Mouse (Mus musculus) intestine, postnatal 0 days (tissue): ENCODE measurements around the gene Ucn. TPM values are rescaled to one million over a fixed set of nuclear protein-coding genes. Genes with fewer than 3 reads are reported as not detected.

Experiments
- ATAC-seq: fragments of 200-750 bp; cut with Nextera tagmentation; 2 replicates; pipeline ENCODE4 v1.8.0; 2017; ENCODE audit warnings: mild to moderate bottlenecking, moderate TSS enrichment, moderate library complexity
- H3K27ac ChIP-seq: fragments of 300-500 bp; sonication (generic); 2 replicates; pipeline ENCODE4 v1.5.1; 2014; ENCODE audit warnings: mild to moderate bottlenecking, low read depth, low read length, moderate library complexity
- H3K27me3 ChIP-seq: fragments of 300-500 bp; sonication (generic); replicated peaks from 2 replicates; pipeline ENCODE4 v1.6.1; 2014; ENCODE audit warnings: low read length, mixed read lengths; ENCODE audit not compliant: control insufficient read depth, insufficient read depth
- H3K36me3 ChIP-seq: fragments of 300-500 bp; sonication (generic); 2 replicates; pipeline ENCODE4 v1.6.1; 2014; ENCODE audit warnings: mild to moderate bottlenecking, moderate library complexity; ENCODE audit not compliant: control insufficient read depth, insufficient read depth
- H3K4me1 ChIP-seq: fragments of 300-500 bp; sonication (generic); replicated peaks from 2 replicates; pipeline ENCODE4 v1.6.1; 2014; ENCODE audit warnings: antibody characterized with exemption, low read length, mixed read lengths; ENCODE audit not compliant: control insufficient read depth, insufficient read depth
- H3K4me2 ChIP-seq: fragments of 300-500 bp; sonication (generic); replicated peaks from 2 replicates; pipeline ENCODE4 v1.6.1; 2014; ENCODE audit warnings: low read depth, mild to moderate bottlenecking, moderate library complexity
- H3K4me3 ChIP-seq: fragments of 300-500 bp; sonication (generic); 2 replicates; pipeline ENCODE4 v1.5.1; 2014; ENCODE audit warnings: low read depth, low read length
- H3K9ac ChIP-seq: fragments of 300-500 bp; sonication (generic); 2 replicates; pipeline ENCODE4 v1.6.1; 2014; ENCODE audit warnings: mild to moderate bottlenecking, low read depth, low read length
- H3K9me3 ChIP-seq: fragments of 300-500 bp; sonication (generic); 2 replicates; pipeline ENCODE4 v1.6.1; 2016; ENCODE audit warnings: mixed run types; ENCODE audit not compliant: control insufficient read depth
- CTCF ChIP-seq: sonication (generic); IDR thresholded peaks from 2 replicates; pipeline ENCODE4 v1.5.1; 2016; ENCODE audit warnings: low read depth, mild to moderate bottlenecking, control low read depth, antibody characterized with exemption, moderate library complexity
- WGBS: fragments of 180-500 bp; shearing (Covaris S2); extraction: QIAGEN DNeasy Blood & Tissue Kit; methylation state at CpG from one replicate; pipeline ENCODE4 v1.1.7; 2014; 5-methylcytosine and 5-hydroxymethylcytosine counted together
- polyA plus RNA-seq: library from polyadenylated mRNA; unstranded; fragments of >200 nt; fragmentation: Nextera tagmentation; extraction: Ambion mirVana; gene quantifications from 2 replicates; pipeline ENCODE4 v1.2.1, GENCODE M21; 2015

Gene Ucn
- polyA plus RNA-seq, 1 experiment from 2014 or later, result not detected

DNA sequence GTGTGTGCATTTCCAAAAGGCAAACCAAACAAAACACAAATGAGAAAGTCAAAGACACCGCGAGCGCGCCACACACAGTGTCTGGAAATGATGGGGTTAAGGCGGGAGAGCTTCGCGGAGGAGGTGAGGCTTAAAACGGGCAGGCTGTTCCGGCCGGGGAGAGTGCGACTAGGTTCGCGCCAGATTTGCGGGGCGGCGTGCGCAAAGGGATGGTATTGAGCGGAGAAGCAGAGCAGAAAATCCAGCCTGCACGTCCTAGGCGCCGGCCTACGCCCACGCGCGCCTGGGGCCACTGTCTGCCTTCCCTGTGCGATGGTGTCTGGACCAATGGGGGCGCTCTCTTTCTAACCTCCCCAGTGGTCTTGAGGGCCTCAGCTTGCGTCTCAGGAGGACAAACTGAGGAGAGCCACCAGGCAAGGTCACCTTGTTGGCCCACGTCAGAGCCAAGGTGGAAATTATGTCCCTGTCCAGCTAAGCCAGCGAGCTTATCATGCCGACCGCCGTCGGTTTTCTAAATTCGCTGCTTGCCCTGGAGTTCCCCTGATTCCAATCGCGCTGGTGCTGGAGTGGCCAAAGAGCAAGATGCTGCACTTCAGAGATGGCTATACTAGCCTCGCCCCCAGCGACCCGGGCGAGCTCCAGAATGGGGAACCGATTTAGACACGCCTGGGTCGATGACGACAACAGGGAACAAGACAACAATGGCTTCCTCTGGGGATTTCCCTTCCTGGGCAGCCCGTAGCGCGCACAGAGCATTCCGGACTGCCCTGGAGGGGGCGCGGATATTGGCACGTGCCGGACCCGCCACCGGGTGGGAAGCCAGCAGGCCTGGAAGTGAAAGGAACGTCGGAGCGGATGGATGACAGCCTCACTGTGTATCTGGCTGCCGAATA lies 43.6 kb downstream of the Ucn start:
- Histone ChIP-seq H3K9me3 (no peaks in the 10 kb centered on the region), H3K9ac (no peak overlapping the region), H3K36me3 (no peaks in the 10 kb centered on the region), H3K27ac (no peak overlapping the region), H3K4me2 (peak overlapping the region; percentile 79), H3K27me3 (peaks cover 68% of the 10 kb centered on the region), H3K4me1 (peaks cover 3% of the 10 kb centered on the region; the same call in 1 of the 2 replicates), H3K4me3 (peak overlapping the region; percentile 47)
- ATAC-seq, result no peak; the same call in 1 of the 2 replicates
- TF ChIP-seq CTCF, result peak; percentile 29; the same call in 1 of the 2 replicates
- WGBS, result under 1% methylated on average over 59 of the region's 59 CpGs

DNA sequence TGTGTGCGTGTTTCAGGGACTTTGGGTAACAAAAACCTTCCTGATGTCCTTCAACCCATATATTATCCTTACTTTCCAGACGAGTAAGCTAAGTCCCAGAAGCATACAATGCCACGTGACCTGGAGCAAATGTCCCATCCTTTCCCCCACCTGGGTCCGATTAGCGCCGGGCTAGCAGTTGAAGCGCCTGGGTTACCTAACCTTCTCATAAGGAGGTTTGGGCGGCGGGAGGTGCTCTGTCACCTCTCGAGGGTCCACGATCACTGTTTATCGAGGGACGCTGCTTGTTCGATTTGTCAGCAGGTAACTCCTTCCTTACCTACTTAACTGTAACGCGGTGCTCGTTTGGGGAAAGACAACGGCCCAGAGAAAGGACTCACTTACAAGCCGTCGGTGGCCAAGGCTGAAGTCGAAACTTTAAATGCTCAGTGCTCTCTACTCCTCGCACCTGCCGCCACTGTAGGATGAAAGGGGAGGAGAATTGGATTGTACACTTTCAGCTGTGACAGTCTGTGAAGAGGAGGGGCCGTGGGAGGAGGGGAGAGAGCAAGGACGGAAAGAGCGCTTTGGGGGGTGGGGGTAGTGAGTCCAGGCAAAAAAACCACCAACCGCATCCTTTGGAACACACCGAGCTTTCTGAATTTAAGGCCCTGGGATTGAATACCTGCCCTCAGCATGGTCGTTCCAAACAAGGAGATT lies 44.4 kb downstream of the Ucn start:
- Histone ChIP-seq H3K27ac (no peak overlapping the region), H3K36me3 (no peaks in the 10 kb centered on the region), H3K9ac (no peak overlapping the region), H3K4me3 (peak overlapping the region; percentile 47), H3K4me1 (peaks cover 3% of the 10 kb centered on the region; the same call in 1 of the 2 replicates), H3K9me3 (no peaks in the 10 kb centered on the region), H3K27me3 (peaks cover 72% of the 10 kb centered on the region), H3K4me2 (peak overlapping the region; percentile 79)
- 2% methylated on average over 29 of the region's 29 CpGs for WGBS
- ATAC-seq, result no peak
- no peak for TF ChIP-seq CTCF

DNA sequence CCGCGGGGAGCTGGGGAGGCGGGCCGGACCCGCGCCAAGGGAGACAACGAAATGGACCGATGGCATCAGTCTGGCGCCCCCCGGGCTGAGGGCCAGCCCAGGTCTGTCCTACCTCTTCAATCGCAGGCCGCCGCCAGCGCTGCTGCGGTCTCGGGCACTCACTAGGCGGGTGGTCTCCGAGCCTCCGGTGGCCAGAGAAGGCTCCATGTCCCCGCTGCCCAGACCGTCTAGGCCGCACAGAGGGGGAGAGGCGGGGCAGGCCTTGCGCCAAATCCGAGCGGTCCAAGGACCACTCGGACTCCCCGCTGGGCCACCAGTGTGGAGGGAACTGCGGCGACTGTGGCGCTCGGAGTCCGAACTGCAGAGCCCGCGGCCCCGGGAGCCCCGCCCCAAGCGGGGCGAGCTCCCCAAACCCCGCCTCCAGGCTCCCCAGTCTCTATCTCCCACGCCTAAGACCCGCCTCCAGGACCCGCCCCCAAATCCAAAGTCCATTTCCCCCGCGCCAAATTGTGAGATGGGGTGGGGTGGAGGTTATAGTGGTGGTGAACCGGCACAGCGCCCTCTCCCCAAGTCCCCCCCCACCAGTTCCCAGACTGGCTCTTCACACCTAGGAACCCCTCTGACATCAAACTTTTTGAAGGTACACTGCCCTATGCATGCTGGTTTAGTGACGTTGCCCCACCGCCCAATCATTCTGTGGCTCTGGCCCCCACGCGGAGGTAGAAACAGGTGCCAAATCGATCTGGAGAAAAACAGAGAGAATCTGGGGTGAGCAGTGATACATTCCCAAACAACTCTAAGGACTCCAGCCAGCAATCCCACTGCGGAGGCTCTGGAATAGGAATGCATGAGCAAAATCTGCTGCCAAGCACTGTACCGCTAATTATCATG lies 45.2 kb downstream of the Ucn start:
- Histone ChIP-seq H3K9ac (peak overlapping the region; percentile 17; the same call in 1 of the 2 replicates), H3K27ac (no peak overlapping the region), H3K4me3 (peak overlapping the region; percentile 47), H3K27me3 (peaks cover 74% of the 10 kb centered on the region), H3K4me2 (peak overlapping the region; percentile 79), H3K9me3 (no peaks in the 10 kb centered on the region), H3K4me1 (peaks cover 3% of the 10 kb centered on the region; the same call in 1 of the 2 replicates), H3K36me3 (no peaks in the 10 kb centered on the region)
- ATAC-seq, result peak; percentile 39
- no peak for TF ChIP-seq CTCF
- under 1% methylated on average over 37 of the region's 54 CpGs for WGBS

DNA sequence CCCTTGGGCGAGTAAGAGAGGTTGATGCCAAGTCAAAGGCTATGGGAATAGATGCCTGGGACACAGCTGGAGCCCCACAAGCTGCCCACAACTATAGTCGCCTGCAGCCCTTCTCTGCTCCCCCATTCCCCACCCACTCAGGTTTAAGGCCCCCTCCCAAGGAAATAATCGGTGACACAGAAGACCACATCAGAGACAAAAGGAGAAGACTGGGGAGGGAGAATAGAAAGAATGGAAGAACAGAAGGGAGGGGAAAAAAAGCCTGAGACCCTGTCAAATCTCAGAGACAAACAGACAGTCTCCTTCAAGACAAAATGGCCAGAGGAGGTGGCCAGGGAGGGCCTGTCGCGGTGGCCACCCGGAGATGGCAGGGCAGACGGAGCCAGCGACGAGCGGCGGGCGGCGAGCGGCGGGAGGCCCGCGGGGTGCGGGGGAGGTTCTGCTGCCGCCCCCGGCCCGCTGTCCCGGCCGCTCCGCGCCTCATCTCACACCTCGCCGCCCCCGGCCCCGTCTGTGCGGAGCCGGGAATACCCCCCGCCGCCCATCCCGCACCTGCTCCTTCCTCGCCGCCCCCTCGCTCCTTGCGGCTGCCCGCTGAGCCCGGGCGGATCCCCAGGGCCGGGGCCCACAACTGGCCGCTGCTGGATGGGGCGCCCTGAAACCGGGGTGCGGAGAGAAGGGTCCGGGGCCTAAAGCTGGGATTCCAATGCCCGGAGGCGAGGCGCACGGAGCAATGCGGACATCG lies 46.2 kb downstream of the Ucn start:
- no peak for TF ChIP-seq CTCF
- no peak overlapping the region for H3K27ac ChIP-seq
- WGBS, result 4% methylated on average over 35 of the region's 53 CpGs
- H3K4me3 ChIP-seq, result peak overlapping the region; percentile 47
- ATAC-seq, result no peak
- no peaks in the 10 kb centered on the region for H3K36me3 ChIP-seq
- H3K9me3 ChIP-seq, result no peaks in the 10 kb centered on the region
- H3K4me1 ChIP-seq, result peaks cover 3% of the 10 kb centered on the region; the same call in 1 of the 2 replicates
- no peak overlapping the region for H3K9ac ChIP-seq
- H3K4me2 ChIP-seq, result peak overlapping the region; percentile 79
- H3K27me3 ChIP-seq, result peaks cover 73% of the 10 kb centered on the region

Other genes starting within 250 kb of the Ucn start
- 458 and 495 TPM in 2 replicates for gene Ost4, start 231.0 kb downstream of the Ucn start, polyA plus RNA-seq
- 63.2 and 63.7 TPM in 2 replicates for gene Emilin1, start 225.4 kb downstream of the Ucn start, polyA plus RNA-seq
- 89.6 and 97.9 TPM in 2 replicates for gene Khk, start 217.4 kb downstream of the Ucn start, polyA plus RNA-seq
- gene Cgref1, start 193.2 kb downstream of the Ucn start, polyA plus RNA-seq, result 535 and 618 TPM in 2 replicates
- 150 and 161 TPM in 2 replicates for gene Preb, start 178.5 kb downstream of the Ucn start, polyA plus RNA-seq
- gene Tcf23, start 170.2 kb downstream of the Ucn start, polyA plus RNA-seq, result 1.8 and 2.3 TPM in 2 replicates
- 227 and 250 TPM in 2 replicates for gene Atraid, start 90.5 kb downstream of the Ucn start, polyA plus RNA-seq
- 18.0 and 20.0 TPM in 2 replicates for gene Slc5a6, start 89.9 kb downstream of the Ucn start, polyA plus RNA-seq
- 3.2 and 3.7 TPM in 2 replicates for gene Cad, start 84.0 kb downstream of the Ucn start, polyA plus RNA-seq
- not detected in 2 replicates for gene Dnajc5g, start 32.5 kb downstream of the Ucn start, polyA plus RNA-seq
- gene Slc30a3, start 30.6 kb downstream of the Ucn start, polyA plus RNA-seq, result 0.10 TPM in 1 of 2 replicates, not detected in the other
- not detected in 2 replicates for gene Trim54, start 22.1 kb downstream of the Ucn start, polyA plus RNA-seq
- 38.8 and 42.2 TPM in 2 replicates for gene Mpv17, start 15.4 kb upstream of the Ucn start, polyA plus RNA-seq
- 0.53 and 1.0 TPM in 2 replicates for gene Gm29609, start 41.1 kb upstream of the Ucn start, polyA plus RNA-seq
- gene Gtf3c2, start 41.3 kb upstream of the Ucn start, polyA plus RNA-seq, result 23.1 and 26.2 TPM in 2 replicates
- 122 and 130 TPM in 2 replicates for gene Snx17, start 54.4 kb upstream of the Ucn start, polyA plus RNA-seq
- gene Eif2b4, start 54.6 kb upstream of the Ucn start, polyA plus RNA-seq, result 43.7 and 45.1 TPM in 2 replicates
- gene Zfp513, start 63.5 kb upstream of the Ucn start, polyA plus RNA-seq, result 6.8 and 7.3 TPM in 2 replicates
- gene Ppm1g, start 81.9 kb upstream of the Ucn start, polyA plus RNA-seq, result 54.8 and 55.4 TPM in 2 replicates
- 96.4 and 99.6 TPM in 2 replicates for gene Nrbp1, start 102.0 kb upstream of the Ucn start, polyA plus RNA-seq
- gene Gm9970, start 102.4 kb upstream of the Ucn start, polyA plus RNA-seq, result 0.51 and 0.70 TPM in 2 replicates
- 105 and 108 TPM in 2 replicates for gene Krtcap3, start 112.9 kb upstream of the Ucn start, polyA plus RNA-seq
- 28.3 and 30.4 TPM in 2 replicates for gene Ift172, start 152.3 kb upstream of the Ucn start, polyA plus RNA-seq
- 6.2 and 7.2 TPM in 2 replicates for gene Fndc4, start 157.3 kb upstream of the Ucn start, polyA plus RNA-seq
- 0.10 TPM in 1 of 2 replicates, not detected in the other for gene Gckr, start 158.6 kb upstream of the Ucn start, polyA plus RNA-seq